Mouse (Mus musculus): ENCODE measurements around the gene Mri1.

DNA sequence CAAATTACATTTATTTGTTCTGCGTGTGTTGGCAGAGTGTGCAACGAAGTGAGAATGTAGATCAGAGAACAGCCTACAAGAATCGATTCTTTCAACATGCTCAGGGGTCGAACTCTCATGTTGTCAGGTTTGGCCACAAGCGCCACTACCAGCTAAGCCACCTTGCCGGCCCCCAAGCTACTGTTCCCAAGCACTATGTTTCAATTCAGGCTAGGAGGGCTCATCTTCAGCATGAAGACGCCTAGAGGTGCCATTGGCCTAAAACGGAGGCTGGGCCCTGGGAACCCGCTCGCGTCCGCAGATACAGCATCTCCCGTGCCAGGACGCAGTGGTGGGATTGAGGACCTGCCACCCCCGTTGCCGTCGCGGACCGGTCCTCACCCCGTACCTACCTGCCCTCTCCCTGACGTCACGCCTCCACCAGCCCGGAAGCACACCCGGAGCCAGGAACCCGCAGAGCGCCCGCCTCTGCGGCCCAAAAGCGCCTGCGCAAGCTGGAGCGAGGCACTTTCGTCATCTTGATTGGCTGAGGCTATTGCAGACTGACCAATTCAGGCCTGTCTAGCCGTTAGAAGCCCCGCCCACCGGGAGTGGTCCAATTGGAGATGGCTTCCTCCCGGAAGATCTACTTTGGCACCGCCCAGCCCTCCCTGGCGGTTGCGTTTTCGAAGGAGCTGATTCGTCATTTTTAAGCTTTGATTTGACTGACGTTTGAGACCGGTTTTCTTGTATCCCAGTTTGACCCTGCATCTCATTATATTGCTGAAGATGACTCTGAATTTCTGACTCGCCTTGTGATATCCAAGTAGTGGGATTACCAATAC lies 13.0 kb upstream of the Mri1 start, which contains the start of gene Ccdc130:
- TF ChIP-seq CTCF (IDR thresholded peaks at IDR 0.05; ENCODE audit: borderline replicate concordance, insufficient read depth, low read depth, low read length) (no peak), POLR2A (IDR thresholded peaks at IDR 0.05; ENCODE audit: borderline replicate concordance, insufficient read depth, low read length) (peak; percentile 98)
